Mouse (Mus musculus): ENCODE data around the gene Ccdc85c.

GRCm38 (mm10) chr12:108318499-108318898 is 43.3 kb upstream of the Ccdc85c start:
- TF ChIP-seq CTCF (IDR thresholded peaks at IDR 0.05; ENCODE audit: insufficient read depth, low read length), result no peak
- no peak for TF ChIP-seq POLR2A (IDR thresholded peaks at IDR 0.05; ENCODE audit: borderline replicate concordance, extremely low read depth, low read depth, low read length)
